Mouse (Mus musculus): ENCODE data around the gene Bcat1.

DNA sequence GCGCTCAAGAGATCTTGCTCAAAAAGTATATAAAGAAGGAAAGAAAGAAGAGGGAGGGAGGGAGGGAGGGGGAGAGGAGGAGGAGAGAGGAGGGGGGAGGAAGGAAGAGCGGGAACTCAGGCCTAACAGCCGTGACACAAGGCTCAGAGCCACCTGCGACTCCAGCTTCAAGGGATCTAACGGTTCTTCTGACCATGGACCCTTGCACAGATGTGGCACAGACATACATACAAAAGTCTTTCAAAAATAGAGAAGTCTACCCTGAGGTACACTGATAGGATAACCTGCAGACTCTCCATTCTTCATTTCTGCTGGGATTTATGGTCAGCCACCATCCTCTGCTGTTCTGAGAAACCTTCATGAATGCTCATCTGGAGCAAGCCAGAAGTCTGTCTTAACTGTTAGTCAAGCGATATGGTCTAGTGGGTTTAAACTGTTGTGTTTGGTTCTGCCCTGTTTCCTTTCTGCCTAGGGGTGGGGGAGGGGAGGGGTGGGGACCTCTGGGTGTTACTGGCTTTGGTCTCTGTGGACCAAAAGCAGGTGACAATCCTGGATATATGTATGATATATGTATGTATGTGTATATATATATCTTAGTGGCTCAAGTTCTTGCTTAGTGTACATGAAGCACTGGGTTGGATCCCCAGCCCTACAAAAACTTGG is 14.3 kb upstream of the Bcat1 start:
- no peak for TF ChIP-seq CTCF (IDR thresholded peaks at IDR 0.05; ENCODE audit: extremely low read depth, insufficient read depth, low read length)
- no peak for TF ChIP-seq POLR2A (IDR thresholded peaks at IDR 0.05; ENCODE audit: extremely low read depth, insufficient read depth, low read length)

Measured in cortical plate, adult 2 months (tissue).